Mouse (Mus musculus) megakaryocyte, embryonic 14.5 days (primary cell): ENCODE results near the gene Patl2.

Source experiments
- FLI1 ChIP-seq: IDR thresholded peaks from 2 replicates; pipeline ENCODE4 v1.6.1; 2012; ENCODE audit warnings: low read length, inconsistent platforms, mixed read lengths
- GATA1 ChIP-seq: IDR thresholded peaks from 3 replicates; pipeline ENCODE4 v1.6.1; 2012; ENCODE audit warnings: mixed read lengths, low read length, inconsistent platforms, borderline replicate concordance

DNA sequence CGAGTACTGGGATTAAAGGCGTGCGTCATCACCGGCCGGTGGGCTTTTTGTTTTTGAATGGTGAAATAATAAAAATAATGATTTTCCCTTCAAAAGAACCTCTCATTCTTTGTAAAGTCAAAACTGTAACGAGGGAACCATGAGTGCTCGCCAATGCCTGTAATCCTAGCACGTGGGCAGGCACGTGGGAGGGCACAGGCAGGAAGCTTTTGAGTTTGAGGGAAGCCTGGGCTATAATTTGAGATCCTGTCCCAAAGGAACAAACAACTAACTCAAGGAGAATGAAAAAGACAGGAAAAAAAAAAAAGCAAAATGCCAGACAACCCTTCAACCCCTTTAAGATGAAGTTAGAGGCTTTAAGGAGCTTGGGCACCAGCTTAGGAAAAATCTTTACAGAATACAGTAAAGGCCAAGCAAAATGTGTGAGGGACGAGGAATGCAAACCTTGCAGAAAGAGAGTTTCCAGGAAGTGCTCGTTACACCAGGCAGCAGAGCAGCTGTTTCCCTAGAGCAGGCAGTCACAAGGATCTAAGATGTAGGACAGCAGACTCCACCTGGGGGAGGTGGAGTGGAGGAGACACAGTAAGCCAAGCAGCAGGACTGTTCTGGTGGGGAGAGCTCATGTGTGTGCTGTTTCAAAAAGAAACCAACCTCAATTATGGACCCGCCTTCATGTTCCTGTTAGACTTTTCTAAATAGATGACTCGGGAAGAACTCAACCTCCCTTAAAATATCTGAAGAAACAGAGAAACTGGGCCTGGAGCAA lies 22.4 kb downstream of the Patl2 start:
- TF ChIP-seq GATA1 (no peak), FLI1 (no peak)
